Mouse (Mus musculus) Patski (cell line): ENCODE measurements around the gene Stx12. TPM values are rescaled to one million over a fixed set of nuclear protein-coding genes. Genes with fewer than 3 reads are reported as not detected.

ENCODE experiments used
- ATAC-seq: fragments of 100-300 bp; one replicate; pipeline ENCODE4 v1.8.0; 2021
- CTCF ChIA-PET: fragments of 350-600 bp; sonication (Branson Sonifier 250); formaldehyde crosslinking; loops from one replicate; lab custom pipeline; 2022; ENCODE audit warnings: inconsistent platforms; lab: Charles Lee
- POLR2A ChIA-PET: fragments of 350-600 bp; sonication (Branson Sonifier 250); formaldehyde crosslinking; loops from one replicate; lab custom pipeline; 2022; ENCODE audit warnings: antibody characterized with exemption, inconsistent platforms; lab: Charles Lee
- DNase-seq: peaks from one replicate; pipeline ENCODE4 v3.0.0-alpha.2; 2011; ENCODE audit warnings: low read depth, low spot score
- H3K27me3 ChIP-seq: fragments of 371-371 bp; one replicate; pipeline ENCODE4 v1.5.1; 2021
- CTCF ChIP-seq: fragments of 100-300 bp; IDR thresholded peaks from one replicate; pipeline ENCODE4 v1.5.1; 2021
- in situ Hi-C: fragments of 300-500 bp; cut with MboI; formaldehyde crosslinking; loops from 3 replicates; pipeline ENCODE4 v1.11.1; 2018; ENCODE audit warnings: low pct_unique_long_range_greater_than_20kb, mixed read lengths
- polyA plus RNA-seq: library from polyadenylated mRNA; unstranded; gene quantifications from one replicate; pipeline ENCODE4 v1.2.3, GENCODE M21; 2021

Stx12 gene
- polyA plus RNA-seq, 1 experiment from 2014 or later = 48.6 TPM

DNA sequence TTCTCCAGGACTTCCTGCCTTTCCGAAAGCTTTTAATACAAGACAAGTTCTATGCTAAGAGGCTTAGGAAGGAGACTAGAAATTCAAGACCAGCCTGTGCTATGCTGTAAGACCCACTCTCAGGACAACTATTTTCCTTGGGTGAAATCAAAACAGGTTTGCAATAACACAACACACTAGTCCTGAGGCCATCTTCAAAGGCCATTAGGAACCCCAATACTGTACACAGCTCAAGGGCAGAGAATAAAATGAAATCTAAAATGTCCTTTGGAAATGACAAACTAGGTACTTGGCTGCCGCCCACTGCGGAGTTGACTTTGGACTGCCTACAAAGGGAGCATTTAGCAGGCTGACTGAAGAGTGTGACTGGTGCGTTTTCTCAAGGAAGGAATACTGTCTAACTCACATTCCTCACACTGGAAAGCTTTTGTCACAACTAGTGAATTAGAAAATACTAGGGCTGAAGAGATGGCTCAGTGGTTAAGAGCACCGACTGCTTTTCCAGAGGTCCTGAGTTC lies 21.6 kb upstream of the Stx12 start:
- no peak for DNase-seq
- H3K27me3 ChIP-seq = no peaks in the 10 kb centered on the region
- no peak for ATAC-seq
- POLR2A ChIA-PET = no interaction called here
- CTCF ChIA-PET = no interaction called here
- no peak for TF ChIP-seq CTCF
- in situ Hi-C loops = no loop called here

- POLR2A ChIA-PET = no interaction called here
- CTCF ChIA-PET = interaction anchor here (1.1 kb wide), 1 partner anchor 10 kb away, joined by 3 read pairs; no protein-coding TSS in a partner anchor
- TF ChIP-seq CTCF = no peak
- H3K27me3 ChIP-seq = no peaks in the 10 kb centered on the region
- DNase-seq (no peak), ATAC-seq (no peak)
- in situ Hi-C loops = no loop called here
Observed at GRCm38 (mm10) chr4:132904765-132905309, 20.5 kb upstream of the Stx12 start.

GRCm38 (mm10) chr4:132904071-132904470 lies 19.8 kb upstream of the Stx12 start:
- no peaks in the 10 kb centered on the region for H3K27me3 ChIP-seq
- ATAC-seq (no peak), DNase-seq (no peak)
- POLR2A ChIA-PET = no interaction called here
- in situ Hi-C loops = no loop called here
- TF ChIP-seq CTCF = no peak
- CTCF ChIA-PET = interaction anchor here (1.1 kb wide), 1 partner anchor 9 kb away, joined by 3 read pairs; no protein-coding TSS in a partner anchor

- POLR2A ChIA-PET = interaction anchor here (0.6 kb wide), 1 partner anchor 50 kb away, joined by 4 read pairs; no protein-coding TSS in a partner anchor
- no peak for ATAC-seq
- CTCF ChIA-PET = interaction anchor here (1.6 kb wide), 1 partner anchor 19 kb away, joined by 4 read pairs; no protein-coding TSS in a partner anchor
- no peaks in the 10 kb centered on the region for H3K27me3 ChIP-seq
- in situ Hi-C loops = no loop called here
- DNase-seq = no peak
- TF ChIP-seq CTCF = no peak
Observed at GRCm38 (mm10) chr4:132898197-132898596, 13.9 kb upstream of the Stx12 start.

- DNase-seq (no peak), ATAC-seq (no peak)
- ChIA-PET POLR2A (no interaction called here), CTCF (no interaction called here)
- H3K27me3 ChIP-seq = no peaks in the 10 kb centered on the region
- TF ChIP-seq CTCF = no peak
- in situ Hi-C loops = no loop called here
Observed at GRCm38 (mm10) chr4:132894402-132894801, 10.1 kb upstream of the Stx12 start.

DNA sequence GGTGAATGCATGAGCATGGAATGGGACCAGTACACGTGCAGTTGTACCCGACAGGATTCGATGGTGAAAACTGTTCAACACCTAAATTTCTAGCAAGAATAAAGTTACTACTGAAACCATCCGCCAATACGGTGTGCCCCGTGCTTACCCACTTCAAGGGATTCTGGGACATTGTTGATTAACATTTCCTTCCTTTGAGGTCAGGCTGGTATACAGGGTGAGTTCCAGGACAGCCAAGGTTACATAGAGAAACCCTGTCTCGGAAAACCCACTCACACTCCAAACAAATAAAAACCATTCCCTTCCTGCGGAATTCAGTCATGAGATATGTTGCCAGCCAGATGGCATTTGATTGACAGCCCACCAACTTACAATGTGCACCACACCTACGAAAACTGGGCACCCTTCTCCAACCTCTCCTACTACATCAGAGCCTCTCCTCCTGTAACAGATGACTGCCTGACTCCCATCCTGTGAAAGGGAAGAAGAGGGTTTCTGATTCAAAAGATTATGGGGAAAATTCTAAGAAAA lies 600 bp upstream of the Stx12 start:
- no peak for ATAC-seq
- ChIA-PET POLR2A (no interaction called here), CTCF (no interaction called here)
- in situ Hi-C loops = no loop called here
- DNase-seq = no peak
- H3K27me3 ChIP-seq = no peaks in the 10 kb centered on the region
- TF ChIP-seq CTCF = no peak

DNA sequence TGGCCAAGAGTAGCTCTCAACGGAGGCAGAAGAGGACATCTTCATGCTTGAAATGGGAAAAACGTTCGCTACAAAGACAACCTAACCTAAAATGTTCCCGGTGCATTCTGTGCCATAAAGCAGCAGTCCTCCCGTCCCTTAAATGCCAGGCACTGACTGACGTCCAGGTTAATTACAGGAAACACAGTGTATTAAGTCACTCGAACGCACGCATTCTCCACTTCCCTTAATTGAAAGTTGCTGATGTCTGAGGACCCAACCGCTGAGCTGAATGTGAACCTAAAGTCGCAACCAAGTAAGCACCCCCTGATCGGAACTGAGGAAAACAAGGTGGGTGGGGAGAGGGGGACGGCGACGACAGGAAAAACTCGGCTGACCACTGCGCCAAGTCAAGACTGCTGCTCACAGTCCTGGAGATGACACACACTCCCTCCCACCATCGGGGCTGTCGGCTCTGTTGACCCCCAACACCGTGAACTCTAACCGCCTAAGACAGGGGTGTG lies 697 bp downstream of the Stx12 start:
- no peaks in the 10 kb centered on the region for H3K27me3 ChIP-seq
- in situ Hi-C loops = no loop called here
- ChIA-PET POLR2A (interaction anchor here (1.0 kb wide), 1 partner anchor 10 kb away, joined by 3 read pairs; no protein-coding TSS in a partner anchor), CTCF (interaction anchor here (0.8 kb wide), 1 partner anchor 38 kb away, joined by 3 read pairs; no protein-coding TSS in a partner anchor)
- no peak for DNase-seq
- no peak for ATAC-seq
- TF ChIP-seq CTCF = no peak

- ChIA-PET CTCF (no interaction called here), POLR2A (no interaction called here)
- ATAC-seq (no peak), DNase-seq (no peak)
- in situ Hi-C loops = no loop called here
- no peak for TF ChIP-seq CTCF
- H3K27me3 ChIP-seq = no peaks in the 10 kb centered on the region
Observed at GRCm38 (mm10) chr4:132874363-132875097, 9.8 kb downstream of the Stx12 start.

- no peak for TF ChIP-seq CTCF
- DNase-seq (no peak), ATAC-seq (no peak)
- POLR2A ChIA-PET = interaction anchor here (0.9 kb wide), 1 partner anchor 10 kb away, joined by 3 read pairs; no protein-coding TSS in a partner anchor
- in situ Hi-C loops = no loop called here
- CTCF ChIA-PET = interaction anchor here (1.1 kb wide), 1 partner anchor 10 kb away, joined by 3 read pairs; no protein-coding TSS in a partner anchor
- no peaks in the 10 kb centered on the region for H3K27me3 ChIP-seq
Observed at GRCm38 (mm10) chr4:132873481-132874362, 10.6 kb downstream of the Stx12 start.
